Mouse (Mus musculus): ENCODE results near the gene Esp36. TPM values are rescaled to one million over a fixed set of nuclear protein-coding genes. Genes with fewer than 3 reads are reported as not detected.
"Not testable (repeated sequence)": the region's sequence is repeated elsewhere in the genome, so short reads cannot be mapped to it uniquely, and the experiment has no call there.

The Esp36 gene
- total RNA-seq (2021), result not detected
- long read RNA-seq, experiment 1, result 0 reads
- long read RNA-seq, experiment 2, result 0 reads

- no peak for TF ChIP-seq CTCF (IDR thresholded peaks at IDR 0.05)
- Histone ChIP-seq H3K4me3 (no peak within 1 kb of the TSS), H3K27ac (no peak within 1 kb of the TSS)
- intact Hi-C loops (cut with DNase I), result no loop called here
- DNase-seq (ENCODE audit: extremely low spot score in 1 of 2, low spot score in 2 of 2), result no peak
Observed at GRCm38 (mm10) chr17:38420085-38420484, at the start of gene Esp36. Gene Esp36 (minus strand): TSS chr17:38420185.

- H3K27ac ChIP-seq; H3K4me3 ChIP-seq; intact Hi-C loops (cut with DNase I); DNase-seq (ENCODE audit: extremely low spot score in 1 of 2, low spot score in 2 of 2): not testable (repeated sequence)
Observed at GRCm38 (mm10) chr17:38456206-38456605, 36.2 kb upstream of the Esp36 start.

- no peak for DNase-seq (ENCODE audit: extremely low spot score in 1 of 2, low spot score in 2 of 2)
- no peak for TF ChIP-seq CTCF (IDR thresholded peaks at IDR 0.05)
- H3K4me3 ChIP-seq, result no peak overlapping the region
- H3K27ac ChIP-seq, result no peak overlapping the region
- intact Hi-C loops (cut with DNase I), result no loop called here
Observed at GRCm38 (mm10) chr17:38450688-38451087, 30.7 kb upstream of the Esp36 start.

- intact Hi-C loops (cut with DNase I), result no loop called here
- no peak for TF ChIP-seq CTCF (IDR thresholded peaks at IDR 0.05)
- H3K27ac ChIP-seq, result no peak overlapping the region
- no peak overlapping the region for H3K4me3 ChIP-seq
- DNase-seq (ENCODE audit: extremely low spot score in 1 of 2, low spot score in 2 of 2), result no peak
Observed at GRCm38 (mm10) chr17:38406135-38406534, 13.8 kb downstream of the Esp36 start.

- Histone ChIP-seq H3K4me3 (no peak overlapping the region), H3K27ac (no peak overlapping the region)
- DNase-seq (ENCODE audit: extremely low spot score in 1 of 2, low spot score in 2 of 2), result no peak
- intact Hi-C loops (cut with DNase I), result no loop called here
- no peak for TF ChIP-seq CTCF (IDR thresholded peaks at IDR 0.05)
Observed at GRCm38 (mm10) chr17:38391821-38392220, 28.2 kb downstream of the Esp36 start.

Other genes starting within 250 kb of the Esp36 start
- gene Olfr134, start 248.8 kb downstream of the Esp36 start, total RNA-seq (2021), result not detected
- gene Olfr135, start 215.8 kb downstream of the Esp36 start, total RNA-seq (2021), result not detected
- gene Olfr138, start 159.2 kb downstream of the Esp36 start, total RNA-seq (2021), result not detected
- gene Olfr137, start 112.6 kb downstream of the Esp36 start, total RNA-seq (2021), result not detected
- gene Olfr136, start 90.4 kb downstream of the Esp36 start, total RNA-seq (2021), result not detected
- not detected for gene Esp34, start 134.0 kb upstream of the Esp36 start, total RNA-seq (2021)
- not detected for gene Esp31, start 219.3 kb upstream of the Esp36 start, total RNA-seq (2021)

Measured in left cerebral cortex, adult 2 months (tissue).